Mouse (Mus musculus): Measurements from ENCODE around the gene Bcor.
A peak's percentile ranks its signal among the peaks of the same experiment; 100 is the strongest.

Gene Bcor

GRCm38 (mm10) chrX:12067031-12067430 lies 93.1 kb downstream of the Bcor start:
- DNase-seq (ENCODE audit: low spot score in 2 of 2): no peak

- no peak for DNase-seq (ENCODE audit: low spot score in 2 of 2)
These were observed 94.4 kb downstream of the Bcor start for GRCm38 (mm10) chrX:12065782-12066181.

- no peak for DNase-seq (ENCODE audit: low spot score in 2 of 2)
These were observed 97.3 kb downstream of the Bcor start for GRCm38 (mm10) chrX:12062932-12063260.

- no peak for DNase-seq (ENCODE audit: low spot score in 2 of 2)
These were observed 97.8 kb downstream of the Bcor start for GRCm38 (mm10) chrX:12062121-12062931.

GRCm38 (mm10) chrX:12060848-12061247 lies 99.3 kb downstream of the Bcor start:
- no peak for DNase-seq (ENCODE audit: low spot score in 2 of 2)

GRCm38 (mm10) chrX:12057210-12057609 lies 102.9 kb downstream of the Bcor start:
- DNase-seq (ENCODE audit: low spot score in 2 of 2): no peak

- DNase-seq (ENCODE audit: low spot score in 2 of 2): no peak
These were observed 106.7 kb downstream of the Bcor start for GRCm38 (mm10) chrX:12053315-12053914.

GRCm38 (mm10) chrX:12052651-12053050 lies 107.5 kb downstream of the Bcor start:
- no peak for DNase-seq (ENCODE audit: low spot score in 2 of 2)

GRCm38 (mm10) chrX:12048721-12049120 lies 111.4 kb downstream of the Bcor start:
- DNase-seq (ENCODE audit: low spot score in 2 of 2): no peak

GRCm38 (mm10) chrX:12048166-12048565 lies 112.0 kb downstream of the Bcor start:
- no peak for DNase-seq (ENCODE audit: low spot score in 2 of 2)

- DNase-seq (ENCODE audit: low spot score in 2 of 2): peak in 1 of 2 experiments; percentile 36
These were observed 112.8 kb downstream of the Bcor start for GRCm38 (mm10) chrX:12047223-12047911.

GRCm38 (mm10) chrX:12046676-12047075 lies 113.5 kb downstream of the Bcor start:
- DNase-seq (ENCODE audit: low spot score in 2 of 2): no peak

- DNase-seq (ENCODE audit: low spot score in 2 of 2): no peak
These were observed 116.8 kb downstream of the Bcor start for GRCm38 (mm10) chrX:12043352-12043751.

GRCm38 (mm10) chrX:12041453-12041852 lies 118.7 kb downstream of the Bcor start:
- no peak for DNase-seq (ENCODE audit: low spot score in 2 of 2)

- no peak for DNase-seq (ENCODE audit: low spot score in 2 of 2)
These were observed 145.3 kb downstream of the Bcor start for GRCm38 (mm10) chrX:12014726-12015464.

GRCm38 (mm10) chrX:12010660-12011059 lies 149.5 kb downstream of the Bcor start:
- no peak for DNase-seq (ENCODE audit: low spot score in 2 of 2)

GRCm38 (mm10) chrX:12009046-12009445 lies 151.1 kb downstream of the Bcor start:
- DNase-seq (ENCODE audit: low spot score in 2 of 2): no peak

GRCm38 (mm10) chrX:12007832-12008540 lies 152.2 kb downstream of the Bcor start:
- no peak for DNase-seq (ENCODE audit: low spot score in 2 of 2)

GRCm38 (mm10) chrX:12006882-12007753 lies 153.0 kb downstream of the Bcor start:
- DNase-seq (ENCODE audit: low spot score in 2 of 2): no peak
